ENCODE assay signal across 24 mouse cellular contexts in genomic region chr1:92724135-92724534, GRCm38 (mm10).
DNase-seq lines count a peak whose midpoint lies in the region; ATAC-seq and TF ChIP-seq lines count a peak whose summit lies in the region.
"Had no signal": no experiment of that assay in that cellular context is flagged by ENCODE, and none has a peak within 500 bp of the region (broad histone marks: within the 10 kb centered on the region; RNA-seq: fewer than 3 reads in every experiment).

No protein-coding gene starts in this region.

- no peak for TF ChIP-seq POLR2A in liver, adult 2 months (IDR thresholded peaks at IDR 0.05; ENCODE audit: extremely low read depth, insufficient read depth, low read length)

- TF ChIP-seq CTCF in liver, adult 2 months (IDR thresholded peaks at IDR 0.05; ENCODE audit: low read depth, low read length) = peak; percentile 12; the same call in 1 of the 2 replicates

- no peaks in the 10 kb centered on the region for H3K27me3 ChIP-seq in liver, adult 2 months (ENCODE audit: control insufficient read depth, insufficient read depth, low read length)
- H3K27me3 ChIP-seq in liver, embryonic 12.5 days (replicated peaks) = no peaks in the 10 kb centered on the region
- no peaks in the 10 kb centered on the region for H3K27me3 ChIP-seq in heart, embryonic 16.5 days (ENCODE audit: control insufficient read depth, insufficient read depth, low read length)
- H3K27me3 ChIP-seq: embryonic facial prominence, embryonic 15.5 days; heart, embryonic 15.5 days; liver, embryonic 15.5 days; lung, embryonic 15.5 days had no signal

- H3K36me3 ChIP-seq in liver, adult 2 months (ENCODE audit: control insufficient read depth, insufficient read depth, low read length) = no peaks in the 10 kb centered on the region
- no peaks in the 10 kb centered on the region for H3K36me3 ChIP-seq in liver, embryonic 12.5 days
- no peaks in the 10 kb centered on the region for H3K36me3 ChIP-seq in heart, embryonic 16.5 days (ENCODE audit: control insufficient read depth, insufficient read depth)
- H3K36me3 ChIP-seq: embryonic facial prominence, embryonic 15.5 days; heart, embryonic 15.5 days; liver, embryonic 15.5 days; lung, embryonic 15.5 days had no signal

- 14% methylated on average over 3 of the region's 3 CpGs for WGBS in liver, adult 2 months
- WGBS in liver, embryonic 12.5 days (ENCODE audit: insufficient replicate concordance) = 56% methylated on average over 3 of the region's 3 CpGs
- 38% methylated on average over 3 of the region's 3 CpGs for WGBS in heart, embryonic 16.5 days

- DNase-seq in adrenal gland, adult (ENCODE audit: inconsistent age in 2 of 2, low spot score in 1 of 2) = peak; percentile 79 to 87
- no peak for DNase-seq in adrenal gland, postnatal 4 days (ENCODE audit: low spot score in 2 of 2)
- peak; percentile 99 for DNase-seq in liver, adult 2 months (ENCODE audit: extremely low read depth, low read depth, low spot score)
- DNase-seq in heart, postnatal 4 days = peak; percentile 78
- DNase-seq in thymus, postnatal 14 days = no peak
- no peak for DNase-seq in frontal cortex, postnatal 36 days (ENCODE audit: low spot score in 2 of 2)
- DNase-seq: cerebellum, adult 9-10 months; gastrocnemius, postnatal 25 days; kidney, adult 2 months; kidney, postnatal 10 days; lung, postnatal 36 days; midbrain, embryonic 14.5 days; right cerebral cortex, postnatal 14 days; thymus, postnatal 36 days had no signal

- no peaks in the 10 kb centered on the region for H3K9me3 ChIP-seq in liver, embryonic 12.5 days (replicated peaks)
- H3K9me3 ChIP-seq in heart, embryonic 16.5 days (replicated peaks; ENCODE audit: control insufficient read depth, low read length) = no peaks in the 10 kb centered on the region
- H3K9me3 ChIP-seq: embryonic facial prominence, embryonic 15.5 days; heart, embryonic 15.5 days; liver, embryonic 15.5 days; lung, embryonic 15.5 days had no signal

- no peaks in the 10 kb centered on the region for H3K79me2 ChIP-seq in liver, adult 2 months (ENCODE audit: control insufficient read depth, insufficient read depth, low read length)

- H3K4me3 ChIP-seq in liver, adult 2 months (ENCODE audit: insufficient read depth, low read depth, low read length) = no peak overlapping the region
- H3K4me3 ChIP-seq in liver, embryonic 12.5 days = no peak overlapping the region
- H3K4me3 ChIP-seq in heart, embryonic 16.5 days (ENCODE audit: low read length) = no peak overlapping the region
- H3K4me3 ChIP-seq: embryonic facial prominence, embryonic 15.5 days; heart, embryonic 15.5 days; liver, embryonic 15.5 days; lung, embryonic 15.5 days had no signal

- ATAC-seq in liver, embryonic 12.5 days = no peak
- ATAC-seq in heart, embryonic 16.5 days (replicated peaks; ENCODE audit: extremely low read depth, insufficient read depth, low FRiP score) = peak; percentile 44
- ATAC-seq: activated CD4-positive, CD25-positive, alpha-beta regulatory T cell, adult 4 months; forebrain, embryonic 14.5 days; inflammation-experienced regulatory T-cells, adult 6 months had no signal

- H3K4me1 ChIP-seq in liver, adult 2 months (ENCODE audit: control insufficient read depth, insufficient read depth, low read length) = peaks cover 7% of the 10 kb centered on the region
- H3K4me1 ChIP-seq in liver, embryonic 12.5 days = no peaks in the 10 kb centered on the region
- peaks cover 21% of the 10 kb centered on the region for H3K4me1 ChIP-seq in heart, embryonic 16.5 days (ENCODE audit: control insufficient read depth, insufficient read depth, low read length)
- H3K4me1 ChIP-seq: embryonic facial prominence, embryonic 15.5 days; liver, embryonic 15.5 days; lung, embryonic 15.5 days had no signal

- no peak overlapping the region for H3K4me2 ChIP-seq in liver, embryonic 12.5 days
- no peak overlapping the region for H3K4me2 ChIP-seq in heart, embryonic 16.5 days (ENCODE audit: low read depth, low read length)
- H3K4me2 ChIP-seq: embryonic facial prominence, embryonic 15.5 days; heart, embryonic 15.5 days; hindbrain, embryonic 14.5 days; liver, embryonic 15.5 days; lung, embryonic 15.5 days had no signal

- 0 out of 2 replicates have a peak overlapping the region, but pooled peaks have one; percentile 43 for H3K27ac ChIP-seq in liver, adult 2 months (replicated peaks; ENCODE audit: insufficient read depth, low read depth, low read length)
- no peak overlapping the region for H3K27ac ChIP-seq in liver, embryonic 12.5 days
- H3K27ac ChIP-seq in heart, embryonic 16.5 days (ENCODE audit: low read length) = peak overlapping the region; percentile 38; the same call in 1 of the 2 replicates
- H3K27ac ChIP-seq: embryonic facial prominence, embryonic 15.5 days; heart, embryonic 15.5 days; hindbrain, embryonic 14.5 days; liver, embryonic 15.5 days; lung, embryonic 15.5 days had no signal

- no peak overlapping the region for H3K9ac ChIP-seq in liver, adult 2 months (ENCODE audit: low read depth, low read length)
- no peak overlapping the region for H3K9ac ChIP-seq in liver, embryonic 12.5 days
- no peak overlapping the region for H3K9ac ChIP-seq in heart, embryonic 16.5 days (ENCODE audit: low read length)
- H3K9ac ChIP-seq: embryonic facial prominence, embryonic 15.5 days; heart, embryonic 15.5 days; hindbrain, embryonic 14.5 days; liver, embryonic 15.5 days; lung, embryonic 15.5 days had no signal

Comparison
In these comparisons a context has a peak if more than half of its experiments do, and no peak if none do; other contexts are left out.
1. DNase-seq: peak in adrenal gland, adult (2 of 2), liver, adult 2 months (single experiment) and heart, postnatal 4 days (single experiment); none in adrenal gland, postnatal 4 days (0 of 2), thymus, postnatal 14 days (single experiment) and frontal cortex, postnatal 36 days (0 of 2).